Mouse (Mus musculus): ENCODE measurements at regions not wholly inside any gene's neighbourhood (a gene's known extent, or its start where the extent isn't known, plus 50 kb on each side); places are given as distances from the start of the nearest gene placed in this dataset.
A peak's percentile ranks its signal among the peaks of the same experiment; 100 is the strongest.

DNA sequence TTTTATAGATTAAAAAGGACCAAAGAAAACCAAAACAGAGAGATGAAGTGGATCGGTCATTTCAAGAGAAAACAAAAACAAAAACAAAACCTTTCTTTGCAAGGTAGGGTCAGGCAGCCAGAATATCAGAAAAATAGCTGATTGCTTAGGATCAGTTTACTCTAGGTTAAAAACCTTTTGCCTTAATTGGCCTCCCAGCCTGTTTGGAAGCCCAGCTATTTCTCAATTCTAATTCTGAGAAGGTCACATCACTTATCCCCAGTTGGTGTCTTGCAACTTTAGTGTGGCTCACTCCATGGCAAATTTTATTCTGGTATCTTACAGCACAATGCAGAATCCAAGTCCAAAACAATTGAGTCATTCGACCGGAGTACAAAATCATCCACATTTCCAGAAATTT lies 70.0 kb downstream of the 1190002N15Rik start:
- DNase-seq (ENCODE audit: low read depth, low spot score), result no peak
- WGBS, result 92% methylated on average over 3 of the region's 3 CpGs

GRCm38 (mm10) chr9:94456085-94456531 lies 81.8 kb downstream of the 1190002N15Rik start:
- 26% methylated on average over 6 of the region's 6 CpGs for WGBS
- DNase-seq (ENCODE audit: low read depth, low spot score), result no peak

GRCm38 (mm10) chr9:94455466-94455865 lies 82.4 kb downstream of the 1190002N15Rik start:
- 68% methylated on average over 7 of the region's 7 CpGs for WGBS
- no peak for DNase-seq (ENCODE audit: low read depth, low spot score)

- DNase-seq (ENCODE audit: low read depth, low spot score), result no peak
- 78% methylated on average over 8 of the region's 8 CpGs for WGBS
These were observed 88.0 kb downstream of the 1190002N15Rik start for GRCm38 (mm10) chr9:94449911-94450310.

DNA sequence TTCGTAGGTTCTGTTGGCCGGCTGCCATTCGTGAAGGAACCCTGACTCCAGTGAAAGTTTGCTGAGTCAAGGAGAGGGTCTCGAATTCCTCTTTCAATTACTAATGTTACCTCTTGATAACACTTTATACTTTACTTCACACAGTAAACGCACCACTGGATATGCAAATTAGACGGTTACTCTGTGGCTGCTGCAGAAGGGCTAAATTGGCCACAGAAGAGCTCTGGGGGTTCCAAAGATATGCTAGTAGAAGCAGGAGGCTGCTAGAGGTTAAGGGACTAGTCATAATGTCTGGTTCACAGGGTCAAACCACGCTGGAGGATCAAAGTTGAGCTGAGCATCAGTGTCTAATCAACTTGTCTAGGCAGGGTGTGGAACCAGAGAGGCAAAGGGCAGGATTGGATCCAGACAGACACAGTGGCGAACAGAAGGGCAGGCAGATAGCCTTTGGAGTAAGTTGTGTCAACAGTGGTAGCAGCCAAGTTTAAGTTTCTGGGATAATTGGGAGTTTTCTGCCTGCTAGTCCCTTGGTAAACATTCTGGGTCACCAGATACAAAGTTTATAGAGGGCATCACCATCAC lies 91.6 kb downstream of the 1190002N15Rik start:
- no peak for DNase-seq (ENCODE audit: low read depth, low spot score)
- 58% methylated on average over 8 of the region's 8 CpGs for WGBS

GRCm38 (mm10) chr9:94444140-94444789 lies 93.6 kb downstream of the 1190002N15Rik start:
- DNase-seq (ENCODE audit: low read depth, low spot score), result no peak
- 78% methylated on average over 5 of the region's 5 CpGs for WGBS

DNA sequence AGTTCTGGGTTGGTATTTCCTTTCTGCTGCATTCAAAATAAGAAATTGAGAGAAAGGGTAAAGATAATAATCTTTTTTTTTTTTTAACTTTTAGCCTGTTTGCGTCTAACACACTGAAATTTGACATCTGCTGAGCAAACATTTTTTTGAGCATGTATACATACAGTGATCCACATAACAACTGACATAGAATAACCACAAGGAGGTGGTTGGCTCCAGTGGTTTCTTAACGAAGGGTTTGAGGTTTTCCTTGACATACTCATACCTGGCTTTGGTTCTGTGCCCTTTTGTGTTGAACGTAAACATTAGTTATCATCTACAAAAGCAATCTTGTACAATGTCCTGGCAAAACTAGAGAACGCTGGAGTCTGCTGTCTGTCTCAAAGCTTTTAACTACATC lies 96.5 kb downstream of the 1190002N15Rik start:
- DNase-seq (ENCODE audit: low read depth, low spot score), result no peak
- WGBS, result 67% methylated on average over 4 of the region's 4 CpGs

- no peak for DNase-seq (ENCODE audit: low read depth, low spot score)
These were observed 104.4 kb downstream of the 1190002N15Rik start for GRCm38 (mm10) chr9:94433468-94433867.

GRCm38 (mm10) chr9:94432144-94432747 lies 105.6 kb downstream of the 1190002N15Rik start:
- no peak for DNase-seq (ENCODE audit: low read depth, low spot score)
- 97% methylated on average over 3 of the region's 3 CpGs for WGBS

- WGBS, result 93% methylated on average over 3 of the region's 3 CpGs
- no peak for DNase-seq (ENCODE audit: low read depth, low spot score)
These were observed 106.3 kb downstream of the 1190002N15Rik start for GRCm38 (mm10) chr9:94431540-94431939.

DNA sequence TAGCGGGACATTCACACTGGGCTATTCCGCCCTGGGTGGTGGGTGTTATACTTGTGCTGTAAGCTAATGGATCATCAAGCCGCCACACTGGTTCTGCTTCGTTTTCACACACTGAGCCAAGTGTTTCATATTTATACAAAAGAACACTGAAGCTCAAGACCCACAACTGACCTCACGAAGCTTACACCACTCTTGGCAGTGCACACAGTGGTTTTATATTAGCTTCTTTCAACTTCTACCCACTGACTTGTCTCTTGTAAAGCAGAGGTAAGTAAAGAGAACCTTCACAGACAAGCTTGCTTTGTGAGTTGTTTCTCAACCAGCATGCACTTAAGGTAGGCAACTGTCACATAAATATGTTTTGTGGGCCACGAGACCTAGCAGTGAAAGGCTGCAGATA lies 106.9 kb downstream of the 1190002N15Rik start:
- WGBS, result 89% methylated on average over 6 of the region's 6 CpGs
- no peak for DNase-seq (ENCODE audit: low read depth, low spot score)

DNA sequence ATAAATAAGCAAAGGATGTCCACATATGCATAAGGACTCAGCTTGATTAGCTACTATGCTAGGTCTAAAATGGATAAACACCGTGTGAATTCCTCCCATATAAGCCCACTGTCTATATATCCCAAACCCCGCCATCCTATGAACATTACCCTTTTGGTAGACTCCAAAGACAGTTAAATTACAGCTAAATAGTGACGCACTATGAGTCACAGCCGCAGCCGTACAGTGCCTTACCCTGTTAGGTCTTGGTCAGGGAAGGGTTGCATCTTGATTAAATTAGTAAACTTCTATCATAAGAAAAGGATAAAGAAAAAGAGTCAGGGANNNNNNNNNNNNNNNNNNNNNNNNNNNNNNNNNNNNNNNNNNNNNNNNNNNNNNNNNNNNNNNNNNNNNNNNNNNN lies 111.1 kb downstream of the 1190002N15Rik start:
- WGBS, result 91% methylated on average over 5 of the region's 5 CpGs
- no peak for DNase-seq (ENCODE audit: low read depth, low spot score)

DNA sequence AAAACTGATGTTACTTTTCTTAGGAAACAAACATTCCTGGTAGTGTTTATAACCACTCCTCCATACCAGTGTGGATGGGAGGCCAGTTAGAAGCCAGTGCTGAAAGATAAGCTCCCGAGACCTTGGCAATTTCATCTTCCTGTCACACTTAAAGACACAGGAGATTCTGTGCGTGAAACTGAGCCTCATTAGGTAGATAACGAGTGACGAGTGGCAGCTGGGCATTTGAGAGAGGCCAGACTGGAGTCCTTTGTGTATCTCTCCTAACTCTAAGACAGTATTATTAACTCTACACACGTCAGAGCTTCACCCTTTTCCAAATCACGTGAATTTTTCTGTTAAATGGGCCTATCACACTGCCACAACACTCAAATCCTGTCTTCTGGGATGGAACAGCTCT lies 112.1 kb downstream of the 1190002N15Rik start:
- WGBS, result 76% methylated on average over 6 of the region's 6 CpGs
- DNase-seq (ENCODE audit: low read depth, low spot score), result no peak

- DNase-seq (ENCODE audit: low read depth, low spot score), result no peak
- WGBS, result 84% methylated on average over 5 of the region's 5 CpGs
These were observed 113.3 kb downstream of the 1190002N15Rik start for GRCm38 (mm10) chr9:94424438-94425135.

GRCm38 (mm10) chr9:94410546-94410945 lies 127.3 kb downstream of the 1190002N15Rik start:
- DNase-seq (ENCODE audit: low read depth, low spot score), result no peak
- WGBS, result 75% methylated on average over 8 of the region's 8 CpGs

- 72% methylated on average over 3 of the region's 3 CpGs for WGBS
- no peak for DNase-seq (ENCODE audit: low read depth, low spot score)
These were observed 127.8 kb downstream of the 1190002N15Rik start for GRCm38 (mm10) chr9:94410042-94410441.

DNA sequence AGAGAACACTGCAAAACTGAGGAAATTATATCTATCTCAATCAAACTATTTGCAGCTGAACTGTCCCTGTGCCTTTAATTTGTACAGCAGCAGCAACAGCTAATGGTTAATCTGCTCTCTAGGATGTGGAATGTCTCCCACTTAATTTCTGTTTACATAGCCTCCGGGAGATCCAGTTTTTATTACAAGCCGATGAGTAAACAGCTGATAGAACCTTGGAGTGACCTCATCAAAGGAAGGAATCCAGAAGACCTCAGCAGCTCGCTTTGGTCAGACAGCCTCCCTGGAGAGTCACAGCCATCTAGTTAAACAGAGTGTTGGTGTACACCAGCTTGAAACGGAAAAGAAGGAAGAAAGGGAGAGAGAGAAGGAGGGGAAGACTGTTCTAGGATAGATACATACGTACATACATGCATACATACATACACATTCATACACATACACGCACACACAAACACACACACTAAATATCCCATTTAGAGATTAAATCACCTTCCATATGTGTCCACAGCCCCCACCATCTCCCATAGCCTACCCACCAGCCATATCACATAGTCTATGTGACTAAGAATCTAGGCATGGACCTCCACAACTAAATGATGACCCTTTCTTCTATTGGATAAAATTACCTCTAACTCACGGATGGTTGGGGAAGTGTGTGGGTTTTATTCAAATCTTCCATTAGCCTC lies 129.1 kb downstream of the 1190002N15Rik start:
- 23% methylated on average over 7 of the region's 7 CpGs for WGBS
- DNase-seq (ENCODE audit: low read depth, low spot score), result peak; percentile 21

DNA sequence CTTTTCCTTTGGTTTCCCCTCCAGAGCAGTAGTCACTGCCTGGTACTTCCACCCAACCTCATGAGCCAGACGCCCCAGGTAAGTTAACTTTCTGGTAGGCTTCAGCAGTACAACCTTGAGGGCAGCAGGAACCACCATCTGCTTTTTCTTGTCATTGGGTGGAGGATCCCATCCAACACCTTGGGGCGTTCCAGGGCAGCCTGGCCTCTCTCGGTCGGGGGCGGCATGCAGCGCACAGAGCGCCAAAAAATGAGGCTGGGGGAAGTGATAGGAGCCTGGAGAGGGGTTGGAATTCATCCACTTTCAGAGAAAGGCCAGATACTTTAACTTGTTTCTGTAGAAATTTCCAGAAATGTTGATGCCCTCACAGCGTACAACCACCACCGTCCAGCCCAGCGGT lies 130.2 kb downstream of the 1190002N15Rik start:
- 91% methylated on average over 10 of the region's 10 CpGs for WGBS

GRCm38 (mm10) chr9:94404551-94404950 lies 133.3 kb downstream of the 1190002N15Rik start:
- WGBS, result 75% methylated on average over 6 of the region's 6 CpGs
- no peak for DNase-seq (ENCODE audit: low read depth, low spot score)

More for the DNA sequence above, 130.2 kb downstream of the 1190002N15Rik start:
- no peak for DNase-seq (ENCODE audit: low read depth, low spot score)

DNA sequence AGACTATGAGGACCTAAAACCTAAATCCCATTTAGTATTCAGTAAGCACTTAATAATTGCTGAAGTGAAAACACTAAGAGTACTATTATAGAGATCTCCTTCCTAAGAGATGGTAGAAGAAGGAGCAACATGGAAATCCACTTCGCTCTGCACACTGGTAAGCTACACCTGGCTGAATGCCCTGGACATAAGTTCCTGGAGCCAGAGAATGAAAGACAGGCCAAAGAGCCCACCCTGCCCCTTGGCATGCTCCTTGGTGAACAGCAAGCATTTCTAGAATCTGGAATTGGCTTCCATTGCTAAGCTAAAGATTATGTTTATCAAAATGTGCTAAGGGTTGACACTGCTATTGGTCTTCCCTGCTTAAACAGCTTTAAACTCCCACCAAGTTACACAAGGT lies 137.3 kb downstream of the 1190002N15Rik start:
- no peak for DNase-seq (ENCODE audit: low read depth, low spot score)
- 90% methylated on average over 1 of the region's 1 CpGs for WGBS

Measured in large intestine, adult 2 months (tissue).